Mouse (Mus musculus) lung, embryonic 16.5 days (tissue): ENCODE results near the gene Iqcb1. TPM values are rescaled to one million over a fixed set of nuclear protein-coding genes. Genes with fewer than 3 reads are reported as not detected.

Experiments used
- ATAC-seq: fragments of 200-750 bp; cut with Nextera tagmentation; 2 replicates; pipeline ENCODE4 v1.8.0; 2017; ENCODE audit warnings: low read depth, mild to moderate bottlenecking, moderate library complexity
- H3K27ac ChIP-seq: fragments of 300-500 bp; sonication (generic); 2 replicates; pipeline ENCODE4 v1.5.1; 2014; ENCODE audit warnings: mild to moderate bottlenecking, control low read depth, low read length
- H3K27me3 ChIP-seq: fragments of 300-500 bp; sonication (generic); 2 replicates; pipeline ENCODE4 v1.6.1; 2014; ENCODE audit warnings: low read depth, low read length, mixed read lengths; ENCODE audit not compliant: control insufficient read depth, insufficient read depth
- H3K36me3 ChIP-seq: fragments of 300-500 bp; sonication (generic); 2 replicates; pipeline ENCODE4 v1.6.1; 2014; ENCODE audit warnings: low read length; ENCODE audit not compliant: control insufficient read depth, insufficient read depth
- H3K4me1 ChIP-seq: fragments of 300-500 bp; sonication (generic); replicated peaks from 2 replicates; pipeline ENCODE4 v1.6.1; 2014; ENCODE audit warnings: low read length, mixed read lengths; ENCODE audit not compliant: control insufficient read depth, insufficient read depth
- H3K4me2 ChIP-seq: fragments of 300-500 bp; sonication (generic); 2 replicates; pipeline ENCODE4 v1.6.1; 2014; ENCODE audit warnings: low read depth, low read length, control low read depth
- H3K4me3 ChIP-seq: fragments of 300-500 bp; sonication (generic); 2 replicates; pipeline ENCODE4 v1.5.1; 2014; ENCODE audit warnings: mild to moderate bottlenecking, low read length, control low read depth
- H3K9ac ChIP-seq: fragments of 300-500 bp; sonication (generic); 2 replicates; pipeline ENCODE4 v1.6.1; 2014; ENCODE audit warnings: low read length, control low read depth
- H3K9me3 ChIP-seq: fragments of 300-500 bp; sonication (generic); 2 replicates; pipeline ENCODE4 v1.6.1; 2016; ENCODE audit warnings: low read length; ENCODE audit not compliant: control insufficient read depth
- WGBS: fragments of 180-500 bp; shearing (Covaris S2); extraction: QIAGEN DNeasy Blood & Tissue Kit; methylation state at CpG from one replicate; pipeline ENCODE4 v1.1.7; 2014; 5-methylcytosine and 5-hydroxymethylcytosine counted together
- polyA plus RNA-seq: library from polyadenylated mRNA; unstranded; fragments of >200 nt; fragmentation: Nextera tagmentation; extraction: Ambion mirVana; gene quantifications from 2 replicates; pipeline ENCODE4 v1.2.1, GENCODE M21; 2015

Iqcb1 gene
- polyA plus RNA-seq, 1 experiment from 2014 or later, result 30.9 TPM

DNA sequence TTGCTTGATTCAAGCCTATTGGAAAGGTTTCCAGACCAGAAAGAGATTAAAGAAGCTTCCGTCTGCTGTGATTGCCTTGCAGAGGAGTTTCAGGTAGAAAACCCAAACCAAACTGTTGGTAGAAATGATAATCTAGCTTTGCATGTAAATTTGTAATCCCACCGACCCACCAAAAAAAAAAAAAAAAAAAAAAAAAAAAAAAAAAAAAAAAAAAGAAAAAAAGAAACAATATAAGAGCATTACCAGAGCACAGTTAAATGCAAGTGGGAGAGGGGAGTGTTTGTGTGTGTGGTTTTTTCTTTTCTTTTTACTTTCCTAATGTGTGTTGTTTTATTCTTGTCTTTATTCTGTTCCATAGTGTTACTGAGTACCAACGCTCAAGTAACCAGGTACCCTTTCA lies 23.0 kb downstream of the Iqcb1 start:
- 92% methylated on average over 3 of the region's 3 CpGs for WGBS
- Histone ChIP-seq H3K4me3 (no peak overlapping the region), H3K27me3 (no peaks in the 10 kb centered on the region), H3K9me3 (no peaks in the 10 kb centered on the region), H3K9ac (no peak overlapping the region), H3K36me3 (peaks cover 2% of the 10 kb centered on the region; the same call in 1 of the 2 replicates), H3K4me1 (no peaks in the 10 kb centered on the region), H3K4me2 (no peak overlapping the region), H3K27ac (no peak overlapping the region)
- ATAC-seq, result no peak

DNA sequence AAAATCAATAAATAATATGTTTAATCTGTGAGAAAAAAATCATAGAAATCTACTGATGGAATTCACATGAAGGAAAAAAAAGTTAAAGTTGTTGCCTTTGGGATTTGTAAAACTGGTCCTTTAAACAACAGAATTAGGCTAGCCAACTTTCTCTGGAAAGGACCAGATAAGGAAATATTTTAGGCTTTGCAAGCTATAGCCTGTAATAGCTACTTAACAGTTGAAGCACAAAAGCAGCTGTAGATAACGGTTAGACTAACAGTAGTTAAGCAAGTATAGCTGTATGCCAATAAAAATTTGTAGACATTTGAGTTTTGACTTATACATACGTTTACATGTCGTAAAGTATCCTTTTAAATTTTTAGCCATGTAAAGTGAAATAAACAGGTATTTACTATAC lies 35.4 kb downstream of the Iqcb1 start:
- Histone ChIP-seq H3K4me1 (no peaks in the 10 kb centered on the region), H3K27me3 (no peaks in the 10 kb centered on the region), H3K9me3 (no peaks in the 10 kb centered on the region), H3K4me3 (no peak overlapping the region), H3K4me2 (no peak overlapping the region), H3K27ac (no peak overlapping the region), H3K36me3 (peaks cover 8% of the 10 kb centered on the region; the same call in 1 of the 2 replicates), H3K9ac (no peak overlapping the region)
- ATAC-seq, result no peak
- WGBS, result 84% methylated on average over 3 of the region's 3 CpGs

DNA sequence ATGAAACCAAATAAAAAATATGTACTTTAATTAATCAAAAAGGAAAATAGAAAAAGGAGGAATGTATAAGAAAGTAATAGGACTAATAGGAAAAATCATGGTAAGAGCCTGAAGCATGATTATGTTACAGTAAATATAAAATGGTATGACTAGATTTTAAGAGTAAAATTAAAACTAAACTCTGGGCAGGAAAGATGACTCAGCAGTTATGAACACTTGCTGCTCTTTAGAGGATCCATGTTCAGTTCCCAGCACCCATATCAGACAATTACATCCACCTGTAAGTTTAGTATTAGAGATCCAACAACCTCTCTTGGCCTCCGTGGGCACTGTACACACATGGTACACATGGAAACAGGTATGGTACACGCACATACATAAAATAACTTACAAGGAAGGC lies 41.3 kb downstream of the Iqcb1 start:
- H3K4me2 ChIP-seq, result no peak overlapping the region
- H3K4me1 ChIP-seq, result peaks cover 4% of the 10 kb centered on the region
- no peaks in the 10 kb centered on the region for H3K27me3 ChIP-seq
- peaks cover 15% of the 10 kb centered on the region for H3K36me3 ChIP-seq
- no peak for ATAC-seq
- H3K27ac ChIP-seq, result no peak overlapping the region
- H3K9me3 ChIP-seq, result no peaks in the 10 kb centered on the region
- 90% methylated on average over 2 of the region's 2 CpGs for WGBS
- H3K4me3 ChIP-seq, result no peak overlapping the region
- H3K9ac ChIP-seq, result no peak overlapping the region

DNA sequence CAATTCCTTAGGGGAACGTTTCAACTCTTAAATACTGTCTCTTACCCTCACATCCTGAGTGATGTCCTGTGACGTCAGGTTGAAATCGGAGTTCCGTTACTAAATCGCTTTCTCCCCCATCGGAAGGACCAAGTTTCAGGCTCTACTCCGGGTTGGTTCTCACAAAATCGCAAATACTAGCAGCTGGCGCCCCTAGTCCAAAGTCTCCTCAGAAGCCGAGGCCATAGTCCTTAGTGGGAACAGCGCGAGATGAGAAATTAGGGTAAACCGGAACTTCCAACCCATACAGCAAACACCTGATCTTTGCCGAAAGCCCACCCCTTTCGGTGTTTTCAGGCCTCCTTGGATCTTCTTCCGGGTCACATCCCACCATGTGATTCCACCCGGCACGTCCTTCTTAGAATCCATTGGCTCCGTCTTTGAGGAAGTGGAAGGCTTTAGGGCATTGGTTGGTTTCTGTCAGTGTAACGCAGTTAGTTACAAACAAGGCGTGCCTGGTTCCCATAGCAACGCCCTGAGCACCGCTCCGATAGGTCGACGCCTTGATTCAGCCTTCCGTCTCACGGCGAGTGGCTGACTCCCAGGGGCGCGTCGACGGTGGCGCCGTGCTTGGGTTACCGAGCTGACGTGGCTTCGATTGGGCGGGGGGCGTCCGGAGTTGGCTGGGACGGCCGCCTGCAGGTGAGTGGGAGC lies 46.5 kb downstream of the Iqcb1 start, which contains the start of the genes Eaf2 and Golgb1:
Eaf2 (minus strand) TSS at position 421 of the 693 bp plus-strand sequence.
Golgb1 (plus strand) TSS at position 558 of the 693 bp plus-strand sequence.
- Histone ChIP-seq H3K4me1 (peaks cover 13% of the 10 kb centered on the region), H3K4me3 (peak within 1 kb of the TSS; percentile 94), H3K4me2 (peak within 1 kb of the TSS; percentile 78), H3K27ac (peak within 1 kb of the TSS; percentile 77), H3K9ac (peak within 1 kb of the TSS; percentile 85), H3K27me3 (no peaks in the 10 kb centered on the region), H3K9me3 (no peaks in the 10 kb centered on the region), H3K36me3 (peaks cover 8% of the 10 kb centered on the region)
- peak; percentile 100 for ATAC-seq
- WGBS, result under 1% methylated on average over 43 of the region's 43 CpGs

DNA sequence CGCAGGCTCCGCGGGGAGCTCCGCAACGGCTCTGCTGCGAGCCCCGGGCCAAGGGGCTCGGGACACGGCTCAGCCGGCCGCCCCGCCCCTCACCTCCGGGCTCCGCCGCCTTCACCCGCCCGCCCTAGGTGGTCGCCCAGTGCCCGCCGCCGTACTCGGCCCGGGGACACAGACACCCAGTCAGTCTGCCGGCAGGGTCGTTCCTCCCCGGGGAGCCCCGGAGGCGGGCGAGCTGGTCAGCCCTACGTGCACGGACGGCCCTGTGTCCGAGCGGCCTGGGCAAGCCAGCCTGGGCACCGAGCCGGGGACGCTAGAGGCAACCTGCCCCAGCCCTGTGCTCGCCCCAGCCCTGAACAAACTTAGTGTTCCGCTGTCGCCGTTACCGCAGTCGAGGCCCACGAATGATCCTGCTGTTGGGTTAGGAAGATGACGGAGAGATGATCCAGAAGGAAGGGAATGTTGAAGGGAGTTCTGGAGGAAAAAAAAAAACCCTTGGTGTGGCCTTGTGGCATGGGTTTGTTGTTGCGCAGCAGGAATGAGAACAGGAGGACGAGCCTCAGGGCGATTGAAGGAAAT lies 47.2 kb downstream of the Iqcb1 start:
- under 1% methylated on average over 42 of the region's 48 CpGs for WGBS
- H3K27ac ChIP-seq, result peak overlapping the region; percentile 77
- ATAC-seq, result peak; percentile 73
- H3K27me3 ChIP-seq, result no peaks in the 10 kb centered on the region
- peak overlapping the region; percentile 94 for H3K4me3 ChIP-seq
- no peaks in the 10 kb centered on the region for H3K9me3 ChIP-seq
- H3K4me2 ChIP-seq, result peak overlapping the region; percentile 78
- peaks cover 13% of the 10 kb centered on the region for H3K4me1 ChIP-seq
- H3K36me3 ChIP-seq, result peaks cover 8% of the 10 kb centered on the region
- peak overlapping the region; percentile 85 for H3K9ac ChIP-seq

DNA sequence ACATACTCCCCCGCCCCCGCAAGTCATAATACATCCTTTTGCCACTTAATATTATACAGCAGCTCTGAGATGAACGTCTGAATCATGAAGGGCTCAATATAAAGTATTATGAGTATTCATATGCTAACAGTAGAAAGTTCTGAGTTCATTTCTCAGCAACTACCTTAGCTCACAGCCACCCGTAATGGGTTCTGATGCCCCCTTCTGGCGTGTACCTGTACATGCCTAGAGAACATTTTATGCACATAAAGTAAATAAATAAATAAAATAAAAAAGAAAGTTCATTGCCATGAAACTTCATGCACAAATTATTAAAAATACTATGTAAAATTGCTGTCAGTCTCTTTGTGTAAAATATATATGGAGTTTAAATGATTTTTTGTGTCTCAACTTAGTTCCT lies 49.1 kb downstream of the Iqcb1 start:
- no peak overlapping the region for H3K9ac ChIP-seq
- H3K36me3 ChIP-seq, result peaks cover under 1% of the 10 kb centered on the region
- H3K4me1 ChIP-seq, result peaks cover 13% of the 10 kb centered on the region
- no peak overlapping the region for H3K4me2 ChIP-seq
- no peaks in the 10 kb centered on the region for H3K27me3 ChIP-seq
- H3K27ac ChIP-seq, result no peak overlapping the region
- 64% methylated on average over 5 of the region's 5 CpGs for WGBS
- no peaks in the 10 kb centered on the region for H3K9me3 ChIP-seq
- H3K4me3 ChIP-seq, result no peak overlapping the region
- no peak for ATAC-seq

DNA sequence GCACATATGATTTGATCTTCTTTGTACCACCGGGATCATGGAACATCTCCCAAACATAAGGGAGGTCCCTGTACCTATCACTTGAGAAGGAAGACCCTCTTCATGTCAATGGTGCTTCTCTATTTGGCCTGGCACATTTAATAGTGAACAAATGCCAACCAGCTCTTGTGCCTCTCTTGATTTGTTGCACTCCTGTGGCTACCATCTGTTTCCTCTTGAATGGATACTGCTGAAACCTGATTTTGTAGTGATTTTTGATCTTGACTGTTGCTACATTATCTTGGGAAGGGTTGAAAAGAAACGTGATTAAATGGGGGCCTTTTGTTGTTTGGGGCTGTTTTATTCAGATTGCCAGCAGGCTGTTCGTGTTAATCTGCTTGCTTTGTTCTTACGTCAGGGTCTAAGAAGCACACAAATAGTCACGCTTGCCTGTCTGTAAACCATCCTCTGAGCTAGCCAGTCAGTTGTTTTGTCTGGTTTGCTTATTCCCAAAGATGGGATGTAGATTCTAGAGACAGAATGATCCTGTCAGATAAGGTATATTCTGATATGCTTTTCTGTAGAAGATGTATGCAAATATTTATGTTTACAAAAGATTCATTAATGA lies 54.7 kb downstream of the Iqcb1 start:
- no peaks in the 10 kb centered on the region for H3K9me3 ChIP-seq
- WGBS, result 75% methylated on average over 5 of the region's 5 CpGs

DNA sequence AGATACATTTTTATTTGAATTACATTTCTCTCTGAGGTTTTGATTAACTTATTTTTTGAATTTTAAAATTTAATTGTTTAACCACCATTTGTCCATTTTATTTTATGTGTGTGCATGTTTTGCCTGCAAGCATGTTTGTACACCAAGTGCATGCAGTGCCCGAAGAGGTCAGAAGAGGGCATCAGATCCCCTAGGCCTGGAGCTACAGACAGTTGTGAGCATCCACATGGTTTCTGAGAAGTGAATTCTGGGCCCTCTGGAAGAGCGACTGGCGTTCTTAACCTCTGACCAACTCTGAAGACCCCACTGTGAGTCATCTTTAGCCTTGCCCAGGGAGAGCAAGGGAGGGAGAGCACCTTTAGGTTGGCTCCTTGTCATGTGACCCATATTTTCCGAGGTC lies 56.7 kb downstream of the Iqcb1 start:
- Histone ChIP-seq H3K27ac (no peak overlapping the region), H3K27me3 (no peaks in the 10 kb centered on the region), H3K4me3 (no peak overlapping the region), H3K4me1 (no peaks in the 10 kb centered on the region), H3K4me2 (no peak overlapping the region), H3K9me3 (no peaks in the 10 kb centered on the region), H3K9ac (no peak overlapping the region), H3K36me3 (peaks cover 7% of the 10 kb centered on the region)
- WGBS, result 85% methylated on average over 4 of the region's 4 CpGs
- ATAC-seq, result no peak

More for the DNA sequence above, 54.7 kb downstream of the Iqcb1 start:
- Histone ChIP-seq H3K9ac (no peak overlapping the region), H3K4me3 (no peak overlapping the region), H3K27ac (no peak overlapping the region), H3K4me1 (peaks cover 5% of the 10 kb centered on the region; the same call in 1 of the 2 replicates), H3K4me2 (no peak overlapping the region), H3K27me3 (no peaks in the 10 kb centered on the region), H3K36me3 (peaks cover 7% of the 10 kb centered on the region)
- no peak for ATAC-seq

DNA sequence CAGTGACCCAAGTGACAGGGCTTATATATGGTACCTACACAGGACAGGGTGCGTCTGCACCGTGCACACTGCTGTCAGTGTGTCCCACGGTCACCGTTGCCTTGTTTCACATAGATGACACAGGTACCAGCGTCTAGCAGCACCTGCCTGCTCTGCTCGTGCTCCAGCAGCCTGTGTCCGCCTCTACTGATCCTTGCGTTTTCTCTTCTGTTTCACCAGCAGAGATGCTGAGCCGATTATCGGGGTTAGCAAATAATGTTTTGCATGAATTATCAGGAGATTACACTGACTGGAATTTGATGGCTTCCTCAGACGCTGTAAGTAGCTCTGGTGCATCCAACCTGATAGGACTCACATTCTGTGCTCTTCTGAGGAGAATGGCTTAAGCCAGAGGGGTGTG lies 57.7 kb downstream of the Iqcb1 start:
- Histone ChIP-seq H3K36me3 (peaks cover 7% of the 10 kb centered on the region), H3K27me3 (no peaks in the 10 kb centered on the region), H3K4me1 (no peaks in the 10 kb centered on the region), H3K4me3 (no peak overlapping the region), H3K9ac (no peak overlapping the region), H3K4me2 (no peak overlapping the region), H3K9me3 (no peaks in the 10 kb centered on the region), H3K27ac (no peak overlapping the region)
- ATAC-seq, result no peak
- 91% methylated on average over 11 of the region's 11 CpGs for WGBS
